Mouse (Mus musculus) lung, postnatal 36 days (tissue): ENCODE measurements around the gene Ptprg.

Experiments
- DNase-seq: peaks from one replicate; pipeline ENCODE4 v3.0.0; 2022; ENCODE audit warnings: mixed read lengths

The Ptprg gene

DNA sequence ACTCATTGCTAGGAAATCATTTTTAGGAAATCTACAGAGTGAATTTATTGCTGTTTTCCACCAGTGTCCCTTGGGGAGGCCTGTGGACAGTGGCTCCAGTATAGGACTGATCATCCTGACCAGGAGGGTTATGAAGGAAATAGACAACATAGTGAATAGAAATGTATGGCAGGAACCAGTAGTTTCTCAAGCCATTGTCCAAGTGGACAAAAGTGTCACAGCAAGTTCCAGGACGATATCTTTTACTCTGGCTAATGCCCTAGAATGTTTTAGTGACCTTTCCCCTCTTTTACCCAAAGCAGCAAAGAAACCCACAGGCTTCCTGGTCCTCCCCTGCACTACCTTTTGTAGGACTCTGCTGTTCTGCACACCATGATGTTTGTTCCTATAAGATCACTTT is 511.7 kb downstream of the Ptprg start:
- no peak for DNase-seq

DNA sequence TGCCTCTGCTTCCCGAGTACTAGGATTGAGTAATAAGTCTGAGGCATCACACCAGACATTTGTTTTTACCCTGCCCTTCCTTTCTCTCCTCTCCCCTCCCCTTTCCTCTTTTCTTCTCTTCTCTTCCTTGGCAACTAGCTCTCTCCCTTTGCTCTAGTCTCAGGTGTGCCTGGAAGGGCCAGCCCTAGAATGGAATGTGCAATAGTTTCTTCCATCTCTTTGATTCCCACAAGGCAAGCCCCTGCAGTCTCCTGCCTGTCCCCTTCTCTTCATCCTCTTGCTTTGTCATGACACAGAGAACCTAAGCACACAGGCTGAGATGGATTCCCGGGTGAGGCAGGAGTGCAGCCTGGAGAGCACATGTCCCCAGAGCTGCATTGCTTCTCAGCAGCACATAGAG is 512.4 kb downstream of the Ptprg start:
- DNase-seq = no peak

DNA sequence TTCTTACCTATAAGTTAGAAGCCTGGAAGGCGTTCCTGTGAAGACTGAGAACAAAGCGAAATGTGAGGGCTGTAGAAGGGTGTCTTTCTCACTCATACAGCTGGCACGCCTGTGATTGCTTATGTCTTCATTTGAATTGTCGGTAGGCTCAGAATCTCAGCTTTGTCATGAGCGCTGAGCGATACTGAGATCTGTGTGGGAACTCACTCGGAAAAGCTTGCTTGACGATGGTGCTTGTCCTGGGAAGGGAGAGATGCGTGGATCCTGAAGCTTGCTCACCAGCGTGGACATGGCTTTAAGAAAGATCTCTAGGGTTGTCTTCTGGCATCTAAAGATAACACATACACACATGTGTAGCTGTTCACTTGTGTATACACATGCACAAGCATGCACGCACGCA is 516.4 kb downstream of the Ptprg start:
- DNase-seq = no peak

DNA sequence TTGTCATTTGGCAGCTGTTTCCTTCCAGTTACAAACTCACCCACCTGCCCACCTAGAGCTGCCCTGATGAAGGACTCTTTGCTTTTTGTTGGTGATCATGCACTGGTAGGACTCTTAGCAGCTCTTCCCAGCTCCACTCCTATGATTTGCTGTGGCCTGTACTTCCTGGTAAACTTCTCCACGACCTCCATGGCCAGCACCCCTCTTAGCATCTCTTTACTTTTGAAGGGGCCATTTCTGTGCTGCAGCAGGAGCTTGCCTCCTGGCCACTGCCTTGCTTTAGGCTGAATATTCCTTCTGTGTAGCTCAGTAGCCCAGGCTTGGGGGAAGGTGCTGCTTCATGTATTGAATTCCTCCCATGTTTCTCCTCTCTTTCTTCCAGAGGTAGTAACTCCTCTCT is 517.0 kb downstream of the Ptprg start:
- no peak for DNase-seq

DNA sequence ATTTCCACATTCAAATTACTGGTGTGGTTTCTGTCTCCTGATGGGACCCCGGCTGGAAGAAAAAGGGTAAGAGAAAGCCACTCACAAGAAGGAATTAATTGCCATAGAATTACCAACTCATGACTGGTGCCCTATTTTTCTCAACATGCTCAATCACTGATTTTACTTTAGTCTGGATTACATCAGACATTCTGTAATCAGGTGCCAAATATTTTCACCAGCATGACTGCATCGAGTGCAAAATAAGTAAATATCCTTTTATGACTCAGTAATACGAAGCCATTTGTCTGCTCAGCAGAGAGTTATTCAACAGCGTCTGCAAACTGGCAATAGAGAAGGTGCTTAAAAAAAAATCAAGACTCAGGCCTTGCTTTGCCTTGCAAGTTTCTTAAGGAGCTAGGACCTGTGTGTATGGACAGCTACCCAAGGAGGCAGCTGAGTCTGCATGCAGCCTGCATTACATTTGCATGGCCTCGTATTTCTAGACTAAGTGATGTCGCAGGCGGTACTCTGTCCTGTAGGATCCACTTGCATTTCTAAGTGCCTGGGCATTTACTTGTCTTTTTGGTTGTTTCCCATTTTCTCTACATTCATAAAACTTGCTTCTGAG is 517.6 kb downstream of the Ptprg start:
- DNase-seq = peak; percentile 36

DNA sequence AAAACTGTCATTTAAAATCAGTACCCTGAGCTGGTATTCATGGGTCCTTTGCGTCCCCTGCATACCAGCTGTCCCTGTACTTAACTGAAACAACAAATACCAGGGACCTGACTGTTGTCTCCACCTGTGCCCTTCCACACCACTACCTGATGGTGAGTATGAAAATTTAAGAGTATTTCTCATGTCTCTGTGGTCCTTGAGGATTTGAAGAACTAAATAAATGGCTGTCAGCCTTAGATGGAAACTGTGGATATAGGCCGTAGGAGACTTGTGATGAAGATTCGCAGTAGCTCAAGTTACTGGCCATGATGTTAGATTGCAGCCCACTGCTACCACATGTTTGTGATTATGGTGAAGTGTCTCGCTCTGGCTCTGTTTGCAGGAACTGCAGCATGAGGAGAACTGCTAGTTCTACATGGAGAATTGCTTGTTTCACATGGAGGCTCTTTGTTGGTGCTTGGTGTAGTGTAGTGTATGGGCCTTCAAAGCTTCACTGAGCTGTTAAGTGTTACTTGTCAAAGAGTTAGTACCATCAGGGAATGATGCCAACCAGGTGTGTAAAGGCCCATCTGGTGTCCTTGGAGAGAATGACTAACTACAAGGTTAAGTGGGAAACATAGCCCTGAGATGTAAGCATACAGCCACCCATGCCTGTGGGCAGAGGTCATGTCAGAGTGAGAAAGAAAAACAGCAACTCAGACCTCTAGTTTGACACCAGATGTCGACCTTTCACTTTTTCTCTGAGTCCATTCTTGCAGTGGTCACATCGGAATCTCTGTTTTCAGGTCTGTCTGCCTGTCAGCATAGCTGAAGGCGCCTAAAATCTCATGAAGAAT is 518.9 kb downstream of the Ptprg start:
- no peak for DNase-seq

DNA sequence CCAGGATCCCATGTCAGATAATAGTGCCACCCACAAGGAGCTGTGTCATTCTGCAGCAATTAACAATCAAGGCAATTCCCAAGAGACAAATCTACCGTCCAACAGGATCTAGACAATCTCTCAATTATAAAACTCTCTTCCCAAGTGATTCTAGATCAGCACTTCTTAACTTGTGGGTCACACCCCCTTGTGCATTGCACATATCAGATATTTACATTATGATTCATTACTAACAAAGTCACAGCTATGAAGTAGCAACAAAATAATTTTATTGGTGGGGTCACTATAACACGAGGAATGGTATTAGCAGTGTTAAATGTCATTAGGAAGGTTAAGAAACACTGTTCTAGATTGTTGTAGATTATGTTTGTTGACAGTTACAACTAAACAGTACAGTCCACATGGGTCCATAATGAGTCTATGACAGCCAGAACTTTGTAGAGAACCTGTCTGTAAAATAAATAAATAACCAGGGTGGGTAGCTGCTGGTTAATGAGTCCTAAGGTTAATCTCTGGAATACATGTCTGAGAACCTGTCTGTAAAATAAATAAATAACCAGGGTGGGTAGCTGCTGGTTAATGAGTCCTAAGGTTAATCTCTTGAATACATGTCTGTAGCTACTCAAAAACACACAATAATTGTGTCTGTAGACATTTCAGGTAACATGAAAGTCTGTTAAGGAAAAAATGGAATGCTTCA is 520.2 kb downstream of the Ptprg start:
- no peak for DNase-seq

DNA sequence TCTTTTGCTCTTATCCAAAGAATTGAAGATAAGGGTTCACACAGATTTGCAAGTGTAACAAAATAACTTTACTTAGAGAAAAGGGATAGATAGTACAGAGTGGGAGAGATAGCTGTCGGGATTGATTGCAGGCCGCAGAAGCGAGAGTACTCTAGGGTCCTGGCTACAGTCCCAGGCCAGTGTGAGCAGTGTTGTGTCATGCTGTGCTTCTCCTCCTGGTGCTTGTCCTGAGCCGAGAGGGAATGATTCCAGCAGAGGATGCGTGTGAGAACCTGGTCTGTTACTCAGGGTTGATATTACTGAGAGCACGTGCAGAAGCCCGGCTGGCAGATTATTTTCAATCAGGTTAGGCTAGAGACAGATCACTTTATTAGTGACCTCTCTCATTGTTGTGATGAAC is 523.9 kb downstream of the Ptprg start:
- no peak for DNase-seq

DNA sequence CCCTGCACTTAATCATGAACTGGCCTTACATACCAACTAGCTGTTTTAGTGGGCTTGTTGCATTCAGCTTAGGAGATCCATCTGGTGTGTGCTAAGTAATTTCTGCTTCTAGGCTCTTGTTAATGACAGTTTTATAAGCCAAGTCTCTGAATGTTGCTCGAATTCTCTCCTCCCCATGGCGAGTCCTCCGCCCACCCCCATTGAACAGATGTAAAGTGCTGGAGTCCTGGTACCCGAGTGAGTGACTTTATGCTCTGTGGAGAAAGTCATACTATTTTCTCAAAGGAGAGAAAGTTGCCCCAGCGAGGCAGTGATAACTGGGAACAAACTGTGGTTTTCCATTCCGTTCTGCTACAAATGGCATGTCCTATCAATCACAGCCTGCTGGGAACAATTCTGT is 525.9 kb downstream of the Ptprg start:
- DNase-seq = no peak

DNA sequence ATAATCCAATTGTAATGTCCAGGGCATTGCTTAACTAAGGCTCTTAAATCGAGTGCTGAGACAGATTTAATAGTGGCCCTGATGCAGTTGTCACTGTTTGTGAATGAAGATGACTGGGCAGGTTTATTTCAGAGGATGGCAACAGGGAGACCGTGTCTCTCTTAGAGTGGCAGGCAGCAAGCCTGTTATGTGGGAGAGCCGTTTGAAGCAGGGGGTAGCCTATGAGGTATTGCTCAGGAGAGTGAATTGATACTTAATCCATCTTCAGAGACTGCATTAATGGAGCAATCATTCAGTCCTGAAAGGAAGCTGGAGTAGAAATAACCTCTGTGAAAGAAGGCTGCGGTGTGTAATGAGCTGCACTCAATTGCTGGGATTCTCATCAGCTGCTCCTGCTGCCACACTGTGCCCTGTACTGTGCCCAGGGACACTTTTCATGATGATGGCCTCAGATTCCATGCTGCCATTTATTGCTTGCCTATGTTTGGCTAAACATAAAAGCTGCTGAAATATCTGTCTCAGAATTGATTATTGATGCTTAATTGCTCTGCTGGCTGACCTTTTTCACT is 526.6 kb downstream of the Ptprg start:
- DNase-seq = no peak

DNA sequence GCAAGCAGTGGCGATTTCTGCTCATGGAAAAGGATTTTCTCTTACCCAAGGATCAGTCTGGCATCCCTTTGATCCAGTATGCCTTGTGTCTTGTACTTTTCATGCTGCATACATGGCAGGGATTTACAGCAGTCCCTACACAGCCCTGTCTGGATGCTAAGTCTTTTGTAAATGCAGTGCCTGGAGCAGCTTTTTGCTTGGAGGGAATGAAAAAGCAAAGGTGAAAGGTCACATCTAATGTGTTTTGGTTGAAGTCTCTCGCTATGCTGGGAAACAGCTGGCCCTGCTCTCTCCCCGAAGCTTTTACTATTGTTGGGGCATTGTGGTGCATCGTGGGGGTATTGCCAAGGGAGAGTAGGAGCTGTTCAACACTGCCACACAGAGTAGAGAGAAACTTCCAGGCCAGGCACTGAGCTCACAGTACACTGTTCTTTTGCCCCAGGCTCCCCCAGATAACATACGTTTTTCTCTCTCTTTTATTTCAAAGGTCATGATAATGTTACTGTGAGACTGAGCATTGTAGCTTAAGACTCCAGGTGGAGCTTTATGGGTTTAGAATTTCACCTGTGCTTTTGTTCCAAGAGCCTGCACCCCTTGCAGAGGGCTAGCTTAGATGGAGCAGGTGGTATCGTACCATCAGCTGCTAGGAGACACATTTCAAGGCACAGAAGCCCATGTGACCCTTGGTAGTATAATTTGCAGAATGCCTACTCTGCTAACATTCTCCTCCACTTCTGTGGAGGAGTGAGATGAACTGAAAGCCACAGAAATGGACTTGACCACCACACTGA is 529.0 kb downstream of the Ptprg start:
- no peak for DNase-seq

DNA sequence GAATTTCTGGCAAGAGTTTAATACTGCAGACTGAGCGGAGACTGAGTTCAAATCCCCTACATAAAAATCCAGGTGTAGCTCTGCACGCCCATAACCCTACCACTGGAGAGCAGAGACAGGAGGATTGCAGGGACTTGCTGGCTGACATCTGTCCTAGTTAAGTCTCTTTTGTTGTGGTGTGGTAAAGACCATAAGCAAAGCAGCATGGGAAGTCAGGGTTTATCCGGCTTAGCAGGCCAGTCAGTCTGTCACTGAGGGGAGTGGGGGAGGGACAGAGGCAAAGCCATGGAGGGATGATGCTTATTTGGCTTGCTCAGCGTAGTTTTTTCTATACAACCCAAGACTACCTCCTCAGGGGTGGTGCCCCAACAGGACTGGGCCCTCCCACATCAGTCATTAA is 530.7 kb downstream of the Ptprg start:
- no peak for DNase-seq

DNA sequence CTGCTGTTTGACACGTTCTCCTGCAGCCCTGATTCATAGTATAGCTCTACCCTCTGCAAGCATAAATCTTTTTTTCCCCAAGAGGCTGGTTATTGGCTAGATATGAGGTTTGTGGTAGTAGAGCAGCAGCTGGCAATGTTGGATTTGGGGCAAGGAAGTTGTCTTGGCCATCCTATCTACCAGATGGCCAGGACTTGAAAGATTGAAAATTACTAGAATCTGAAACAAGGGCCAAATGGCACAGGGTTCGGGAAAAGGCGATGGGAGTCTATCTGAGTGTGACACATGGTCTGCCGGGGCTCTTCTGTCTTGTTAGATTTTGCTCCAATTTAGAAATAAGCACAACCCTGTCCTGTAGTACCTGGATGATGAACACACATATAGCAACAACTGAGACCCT is 531.7 kb downstream of the Ptprg start:
- no peak for DNase-seq

DNA sequence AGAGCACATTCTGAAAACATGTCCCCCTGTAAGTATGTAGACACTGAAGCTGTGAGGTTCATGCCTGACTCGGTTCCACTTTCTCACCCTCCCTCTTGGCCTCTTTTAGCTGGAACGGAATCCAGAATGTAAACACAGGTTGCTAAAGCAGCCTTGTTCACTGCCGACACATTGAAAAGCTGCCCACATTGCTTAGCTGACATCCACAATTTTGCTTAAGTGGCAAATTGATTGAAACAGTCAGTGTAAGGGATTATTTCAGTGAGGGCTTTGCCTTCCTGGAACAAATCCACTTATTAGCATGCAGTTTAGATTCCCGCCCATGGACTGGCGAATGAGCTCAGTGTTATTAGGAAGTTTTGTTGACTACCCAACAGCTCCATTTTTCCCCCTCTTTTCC is 532.8 kb downstream of the Ptprg start:
- DNase-seq = peak; percentile 67

DNA sequence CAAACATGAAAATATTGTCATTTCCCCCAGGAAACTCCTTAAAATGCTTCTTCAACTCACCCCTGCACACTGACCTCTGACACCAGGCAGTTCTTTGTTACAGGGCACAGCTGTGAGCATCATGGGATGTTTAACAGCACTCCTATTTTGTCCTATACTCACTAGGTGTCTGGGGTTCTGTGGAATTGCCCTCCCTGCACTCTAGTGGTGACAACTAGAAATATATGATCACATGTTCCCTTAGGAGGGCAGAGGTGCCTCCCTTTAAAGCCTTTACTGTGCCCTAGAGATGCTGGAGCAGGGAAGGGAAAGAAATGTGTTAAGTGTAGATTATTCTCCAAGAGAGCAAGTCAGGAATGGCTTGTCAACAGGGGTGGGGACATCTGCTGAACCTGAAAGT is 536.6 kb downstream of the Ptprg start:
- no peak for DNase-seq

DNA sequence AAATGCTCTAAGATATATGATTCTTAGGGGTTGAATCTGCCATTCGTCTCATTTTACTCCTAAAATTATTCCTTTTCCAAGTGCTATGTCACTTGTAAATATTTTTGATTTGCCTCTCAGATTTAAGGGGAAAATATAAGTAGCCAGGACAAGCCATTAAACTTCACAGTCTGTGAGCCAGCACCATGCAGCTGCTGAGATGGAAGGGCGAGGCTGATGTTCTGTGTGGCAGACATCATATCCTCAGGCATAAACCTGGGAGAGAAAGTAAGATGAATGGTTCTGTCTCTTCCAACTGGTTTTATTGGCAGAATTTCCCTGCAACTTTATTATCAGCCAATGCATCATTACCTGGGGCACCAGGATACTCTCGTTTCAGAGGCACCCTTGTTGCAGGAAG is 538.4 kb downstream of the Ptprg start:
- no peak for DNase-seq

DNA sequence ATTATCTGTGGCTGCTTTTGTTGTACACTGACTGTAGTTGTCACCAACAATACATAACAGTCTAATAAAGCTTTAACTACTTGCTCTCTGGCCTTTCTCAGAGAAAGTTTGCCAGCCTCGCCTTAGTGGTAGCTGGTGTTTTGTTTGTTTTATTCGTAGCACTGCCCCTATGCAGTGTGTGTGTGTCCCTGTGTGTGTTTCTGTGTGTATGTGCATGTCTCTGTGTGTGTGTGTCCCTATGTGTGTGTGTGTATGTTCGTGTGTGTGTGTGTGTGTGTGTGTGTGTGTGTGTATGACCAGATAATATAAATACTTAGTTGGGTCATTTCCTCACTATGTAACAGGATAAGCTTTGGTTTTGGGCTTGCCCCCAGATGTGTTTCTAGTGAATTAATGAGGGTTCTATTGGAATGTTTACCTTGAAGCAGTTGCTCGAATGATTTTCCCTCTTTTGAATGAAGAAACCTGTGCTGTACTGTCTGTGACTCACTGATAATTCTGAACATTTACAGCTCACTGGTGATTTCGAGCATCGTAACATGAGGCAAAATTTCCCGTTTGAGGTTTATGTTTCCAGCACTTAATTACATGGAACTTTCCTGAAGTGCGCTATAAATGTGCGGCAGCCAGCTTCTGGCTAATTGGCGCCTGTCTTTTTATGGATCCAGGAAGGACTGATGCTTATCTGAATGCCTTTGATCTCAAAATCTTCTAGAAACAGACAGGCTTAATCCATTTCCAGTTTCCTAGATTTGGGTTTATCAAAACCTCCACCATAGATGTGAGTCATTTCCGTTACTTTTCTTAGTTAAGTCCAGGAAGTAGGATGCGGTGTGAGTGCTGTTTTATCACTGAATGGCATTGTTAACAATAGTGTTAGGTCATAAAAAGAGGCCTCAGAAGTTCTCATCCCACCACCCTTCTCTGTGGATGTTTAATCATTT is 546.3 kb downstream of the Ptprg start:
- DNase-seq = peak; percentile 53

DNA sequence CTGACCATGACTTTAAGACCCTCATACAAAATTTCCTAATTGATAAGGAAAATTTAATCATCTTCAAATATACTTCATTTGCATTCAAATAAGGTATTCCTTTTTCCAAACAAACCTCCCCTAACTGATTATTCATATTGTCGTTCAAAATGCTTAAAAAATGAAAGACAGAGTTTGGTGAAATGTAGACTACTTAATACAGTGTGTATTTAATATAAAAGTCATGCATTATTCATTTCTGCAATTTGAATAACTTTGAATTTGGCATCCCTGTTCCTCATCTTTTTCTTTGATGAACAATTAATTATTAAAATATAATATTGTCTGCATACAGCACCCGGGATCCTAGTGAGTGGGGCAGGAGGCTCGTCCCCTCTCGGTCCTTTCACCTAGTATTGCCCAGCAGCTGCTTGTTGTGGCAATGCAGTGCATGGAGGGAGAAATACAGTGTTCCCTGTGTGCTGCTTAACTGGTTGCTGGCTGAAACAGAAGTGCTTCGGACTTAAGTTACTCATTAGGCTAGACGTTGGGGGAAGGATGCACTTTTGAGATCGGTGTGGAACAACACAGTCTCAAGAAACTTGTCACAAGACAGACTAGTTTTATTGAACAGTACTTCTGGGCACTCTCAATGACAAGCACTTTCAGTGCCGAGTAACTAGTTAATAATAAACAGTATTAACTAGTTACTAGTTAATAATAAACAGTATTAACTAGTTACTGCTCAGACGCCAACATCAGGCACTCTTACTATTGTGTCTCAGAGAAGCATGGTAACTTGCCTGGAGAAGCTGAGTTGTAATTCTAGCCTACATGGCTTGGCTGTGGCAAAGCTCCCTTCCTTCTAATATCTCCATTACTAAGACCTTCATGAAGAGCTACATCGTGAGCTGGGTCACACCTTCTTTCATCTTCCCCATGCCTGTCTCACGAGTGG is 549.3 kb downstream of the Ptprg start:
- no peak for DNase-seq

DNA sequence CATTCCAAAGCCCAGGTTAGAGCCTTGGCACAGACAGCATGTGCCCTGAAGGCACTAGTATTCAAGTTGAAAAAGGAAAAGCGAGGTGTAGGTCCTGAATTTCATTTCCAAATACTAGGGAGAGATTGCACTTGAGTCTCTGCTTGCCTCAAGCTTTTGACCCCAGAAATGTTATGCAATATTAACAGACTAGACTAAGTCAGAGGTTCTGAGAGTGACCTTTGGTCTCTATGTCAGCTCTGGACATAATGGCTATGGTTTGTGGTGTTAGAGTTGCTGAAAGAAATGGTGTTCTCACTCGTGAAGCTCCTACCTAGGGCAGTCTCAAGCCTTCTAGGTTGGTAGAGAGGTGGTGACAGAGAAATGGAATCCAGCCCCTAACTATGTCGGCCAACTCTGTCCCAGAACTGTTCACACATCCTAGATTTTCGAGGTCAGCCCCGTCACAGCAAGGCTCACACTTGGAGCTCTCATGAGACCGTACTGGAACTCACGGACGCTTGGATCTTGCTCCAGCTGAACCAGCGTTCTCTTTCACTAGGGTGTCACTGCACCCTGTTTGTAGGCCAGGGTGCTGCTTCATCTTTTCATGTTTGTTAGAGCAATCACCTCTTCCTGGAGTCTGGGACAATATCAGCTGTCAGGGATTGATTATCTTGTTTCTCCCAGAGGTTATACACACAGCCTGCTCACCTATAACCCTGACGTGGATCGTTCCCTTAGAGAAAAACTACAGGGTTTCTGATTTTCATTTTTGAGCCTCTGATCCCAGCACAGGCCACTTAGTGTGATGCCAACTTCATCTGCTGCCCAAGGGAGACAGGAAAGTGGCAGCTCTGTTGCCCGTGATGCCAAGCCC is 551.2 kb downstream of the Ptprg start:
- peak; percentile 39 for DNase-seq

DNA sequence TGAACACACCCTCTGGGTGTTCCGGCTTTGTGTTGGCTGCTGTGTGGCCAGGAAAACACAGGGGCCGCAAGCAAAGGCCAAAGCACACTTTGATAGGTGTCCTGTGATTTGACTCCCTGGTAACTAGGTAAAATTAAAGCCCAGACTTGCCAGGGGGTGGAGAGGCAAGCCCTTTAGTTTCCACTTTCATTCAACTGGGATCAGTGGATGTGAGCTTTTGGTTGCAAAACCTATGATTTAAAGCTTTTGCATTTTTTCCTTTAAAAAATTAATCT is 551.8 kb downstream of the Ptprg start:
- no peak for DNase-seq
